Mouse (Mus musculus) adrenal gland, adult (tissue): ENCODE measurements around the gene Spryd3.

ENCODE experiments used
- DNase-seq, 2 experiments: peaks; one replicate each; pipeline ENCODE4 v3.0.0; 2022 to 2023; ENCODE audit warnings: low spot score in 1 of 2; ENCODE audit not compliant: inconsistent age in 2 of 2

Spryd3 gene

GRCm38 (mm10) chr15:102074070-102074731 is 61.8 kb downstream of the Spryd3 start:
- DNase-seq = peak; percentile 81 to 90

GRCm38 (mm10) chr15:102073559-102074069 is 62.4 kb downstream of the Spryd3 start, which contains the start of gene Eif4b:
TSS of gene Eif4b (plus strand) at chr15:102073773.
- DNase-seq = peak; percentile 100

- no peak for DNase-seq
These were observed 63.0 kb downstream of the Spryd3 start for GRCm38 (mm10) chr15:102072963-102073558.

- DNase-seq = no peak
These were observed 65.3 kb downstream of the Spryd3 start for GRCm38 (mm10) chr15:102070476-102071467.
